Mouse (Mus musculus): ENCODE results near the gene Prkag2. TPM values are rescaled to one million over a fixed set of nuclear protein-coding genes. Genes with fewer than 3 reads are reported as not detected.

The Prkag2 gene
- polyA plus RNA-seq, 1 experiment from 2014 or later: 109 TPM

DNA sequence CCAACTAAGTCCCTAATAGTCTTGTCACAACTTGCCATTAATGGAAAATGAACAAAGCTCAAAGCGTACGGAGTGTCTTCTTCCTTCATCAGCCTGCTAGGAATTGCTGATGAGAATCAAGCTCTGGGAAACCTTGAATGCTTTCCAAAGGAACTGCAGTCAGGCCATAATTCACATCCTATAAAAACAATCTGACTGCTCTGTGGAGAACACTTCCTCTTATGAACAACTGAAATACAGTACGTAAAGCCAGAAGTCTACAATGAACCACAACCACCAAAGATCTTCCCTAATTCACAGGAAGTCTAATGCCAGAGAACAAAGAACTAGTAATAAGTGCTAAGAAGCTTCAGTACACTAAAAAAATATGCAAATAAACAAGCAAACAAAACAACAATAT lies 286.5 kb downstream of the Prkag2 start:
- Histone ChIP-seq H3K36me3 (ENCODE audit: control insufficient read depth, insufficient read depth) (peaks cover 32% of the 10 kb centered on the region), H3K27me3 (replicated peaks; ENCODE audit: control insufficient read depth, insufficient read depth, low read length) (no peaks in the 10 kb centered on the region), H3K4me3 (replicated peaks; ENCODE audit: low read length) (no peak overlapping the region), H3K4me2 (ENCODE audit: low read length) (no peak overlapping the region), H3K4me1 (replicated peaks; ENCODE audit: control insufficient read depth, insufficient read depth, low read length) (no peaks in the 10 kb centered on the region), H3K27ac (ENCODE audit: low read length) (no peak overlapping the region), H3K9me3 (ENCODE audit: control insufficient read depth, low read length) (no peaks in the 10 kb centered on the region), H3K9ac (replicated peaks; ENCODE audit: low read depth, low read length) (no peak overlapping the region)
- ATAC-seq: no peak
- 91% methylated on average over 3 of the region's 3 CpGs for WGBS

DNA sequence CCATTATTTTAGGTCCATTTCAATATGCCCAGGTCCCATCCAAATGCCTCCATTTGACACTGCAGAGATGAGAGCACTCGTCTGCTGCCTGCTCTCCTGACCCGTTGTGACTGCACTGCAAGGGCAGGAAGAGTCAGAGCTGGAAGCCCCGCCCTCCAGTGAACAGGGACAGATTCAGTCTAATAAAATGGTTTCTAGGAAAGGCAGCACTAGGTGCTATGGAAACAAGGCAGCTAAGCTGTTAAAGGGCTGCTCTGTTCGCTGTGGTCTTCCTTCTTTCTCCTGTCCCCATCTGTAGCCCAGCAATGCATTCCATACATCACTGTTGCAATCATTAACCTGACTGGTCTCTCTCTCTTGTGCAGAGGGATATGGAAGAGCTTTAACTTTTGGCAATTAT lies 287.4 kb downstream of the Prkag2 start:
- H3K4me3 ChIP-seq (replicated peaks; ENCODE audit: low read length): no peak overlapping the region
- H3K9me3 ChIP-seq (ENCODE audit: control insufficient read depth, low read length): no peaks in the 10 kb centered on the region
- no peak overlapping the region for H3K4me2 ChIP-seq (ENCODE audit: low read length)
- no peak overlapping the region for H3K27ac ChIP-seq (ENCODE audit: low read length)
- H3K27me3 ChIP-seq (replicated peaks; ENCODE audit: control insufficient read depth, insufficient read depth, low read length): no peaks in the 10 kb centered on the region
- H3K9ac ChIP-seq (replicated peaks; ENCODE audit: low read depth, low read length): no peak overlapping the region
- H3K4me1 ChIP-seq (replicated peaks; ENCODE audit: control insufficient read depth, insufficient read depth, low read length): no peaks in the 10 kb centered on the region
- peaks cover 33% of the 10 kb centered on the region for H3K36me3 ChIP-seq (ENCODE audit: control insufficient read depth, insufficient read depth)
- 88% methylated on average over 4 of the region's 4 CpGs for WGBS
- ATAC-seq: no peak

Other genes with a start within 250 kb of the Prkag2 start
- not detected in 2 replicates for gene Galntl5, start 80.8 kb upstream of the Prkag2 start, polyA plus RNA-seq (2015; fragmentation: Nextera tagmentation; extraction: Ambion mirVana)
- 44.1 and 47.5 TPM in 2 replicates for gene Galnt11, start 121.3 kb upstream of the Prkag2 start, polyA plus RNA-seq (2015; fragmentation: Nextera tagmentation; extraction: Ambion mirVana)
- gene E130116L18Rik, start 122.5 kb upstream of the Prkag2 start, polyA plus RNA-seq (2015; fragmentation: Nextera tagmentation; extraction: Ambion mirVana): not detected in 2 replicates

Data from forebrain, embryonic 16.5 days (tissue).